Mouse (Mus musculus) hindlimb bud, embryonic 11.5 days (tissue): ENCODE measurements around the gene Ndufs1.
A peak's percentile ranks its signal among the peaks of the same experiment; 100 is the strongest.

Experiments
- DNase-seq: peaks from one replicate; pipeline ENCODE4 v3.0.0-alpha.2; 2012; ENCODE audit warnings: low read depth, low spot score; ENCODE audit errors: extremely low spot score

Ndufs1 gene

GRCm38 (mm10) chr1:63120382-63120781 lies 56.3 kb downstream of the Ndufs1 start:
- DNase-seq = no peak

- no peak for DNase-seq
Measured at GRCm38 (mm10) chr1:63119675-63120074, 57.0 kb downstream of the Ndufs1 start.

- no peak for DNase-seq
Measured at GRCm38 (mm10) chr1:63115540-63115939, 61.1 kb downstream of the Ndufs1 start.

DNA sequence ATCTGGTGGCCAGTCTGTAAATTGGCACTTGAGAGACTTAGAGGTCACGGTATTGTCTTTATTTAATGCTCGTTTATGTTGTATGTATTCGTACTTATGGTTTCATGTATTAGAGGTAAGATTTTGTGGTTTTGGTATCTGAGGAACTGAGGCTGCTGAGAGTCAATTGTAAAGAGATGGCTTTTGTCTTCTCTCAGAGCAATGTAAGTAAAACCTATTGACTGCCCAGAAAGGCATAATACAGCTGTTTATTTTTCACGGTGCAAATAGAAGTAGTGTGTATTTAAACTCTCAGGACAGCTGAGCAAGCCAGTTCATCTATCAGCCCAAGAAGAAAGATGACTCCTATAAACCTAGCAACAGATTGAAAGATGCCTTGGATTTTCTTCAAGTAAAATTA lies 61.5 kb downstream of the Ndufs1 start:
- DNase-seq = no peak

- DNase-seq = peak; percentile 64
Measured at GRCm38 (mm10) chr1:63114136-63114781, 62.4 kb downstream of the Ndufs1 start, which contains the start of gene Ino80d. Gene Ino80d, minus strand, starts transcription at chr1:63114667.

DNA sequence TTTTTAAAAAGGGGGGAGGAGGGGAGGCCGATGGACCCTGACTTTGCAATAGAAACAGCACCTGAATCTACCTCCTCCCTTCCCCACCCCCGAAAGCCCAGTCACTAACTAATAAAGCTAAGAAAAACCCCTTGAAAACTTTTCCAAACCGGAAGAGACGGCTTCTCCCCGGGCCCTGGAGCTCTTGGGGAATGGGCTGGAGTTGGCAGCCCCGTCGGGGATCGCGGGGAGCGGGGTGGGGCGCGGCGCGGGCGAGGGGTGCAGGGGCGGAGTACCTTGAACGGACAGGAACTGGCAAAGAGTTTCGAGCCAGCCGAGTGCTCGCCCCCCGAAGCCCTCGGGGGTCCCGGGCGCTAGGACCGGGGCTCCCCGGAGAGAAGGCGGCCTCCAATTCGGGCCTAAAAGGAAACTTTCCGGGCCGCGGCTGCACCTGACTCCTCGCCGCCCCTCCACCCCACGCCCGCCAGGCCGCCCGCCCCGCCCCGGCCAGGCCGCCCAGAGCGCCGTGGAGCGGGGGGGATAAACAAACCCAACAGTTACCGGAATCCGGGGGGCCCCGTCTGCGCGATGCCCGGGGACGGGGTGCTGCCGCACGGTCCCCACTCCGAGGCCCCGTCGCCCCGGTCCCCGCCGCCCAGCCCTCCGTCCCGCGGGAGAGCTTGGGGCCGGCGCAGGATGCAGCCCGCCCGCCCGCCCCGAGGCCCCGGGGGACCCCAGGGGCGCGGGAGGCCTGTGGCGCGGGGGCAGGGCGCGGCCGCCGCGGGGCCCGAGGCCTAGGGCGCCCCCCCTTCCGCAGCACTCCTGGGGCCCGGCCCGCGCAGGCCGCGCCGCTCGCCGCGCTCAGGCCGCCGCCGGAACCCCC lies 63.1 kb downstream of the Ndufs1 start:
- no peak for DNase-seq

DNA sequence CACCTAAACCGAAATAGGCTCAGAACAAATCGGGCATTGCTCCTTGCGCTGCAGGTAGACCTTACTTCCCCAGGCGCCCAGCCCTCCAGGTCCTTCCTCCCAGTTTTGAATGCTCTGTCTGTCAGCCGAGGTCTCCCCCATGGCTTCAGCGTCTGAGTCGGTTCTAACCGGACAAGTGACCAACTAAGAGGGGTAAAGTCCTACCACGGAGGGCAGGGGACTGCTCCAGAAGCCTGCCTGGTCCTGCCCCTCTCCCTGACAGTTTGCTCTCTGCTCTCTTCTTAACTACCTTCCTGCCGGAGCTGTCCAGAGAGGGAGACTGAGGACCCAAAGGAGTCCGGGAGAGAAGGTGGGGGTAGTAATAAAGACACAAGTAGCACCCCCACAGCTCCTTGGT lies 63.8 kb downstream of the Ndufs1 start:
- no peak for DNase-seq

DNA sequence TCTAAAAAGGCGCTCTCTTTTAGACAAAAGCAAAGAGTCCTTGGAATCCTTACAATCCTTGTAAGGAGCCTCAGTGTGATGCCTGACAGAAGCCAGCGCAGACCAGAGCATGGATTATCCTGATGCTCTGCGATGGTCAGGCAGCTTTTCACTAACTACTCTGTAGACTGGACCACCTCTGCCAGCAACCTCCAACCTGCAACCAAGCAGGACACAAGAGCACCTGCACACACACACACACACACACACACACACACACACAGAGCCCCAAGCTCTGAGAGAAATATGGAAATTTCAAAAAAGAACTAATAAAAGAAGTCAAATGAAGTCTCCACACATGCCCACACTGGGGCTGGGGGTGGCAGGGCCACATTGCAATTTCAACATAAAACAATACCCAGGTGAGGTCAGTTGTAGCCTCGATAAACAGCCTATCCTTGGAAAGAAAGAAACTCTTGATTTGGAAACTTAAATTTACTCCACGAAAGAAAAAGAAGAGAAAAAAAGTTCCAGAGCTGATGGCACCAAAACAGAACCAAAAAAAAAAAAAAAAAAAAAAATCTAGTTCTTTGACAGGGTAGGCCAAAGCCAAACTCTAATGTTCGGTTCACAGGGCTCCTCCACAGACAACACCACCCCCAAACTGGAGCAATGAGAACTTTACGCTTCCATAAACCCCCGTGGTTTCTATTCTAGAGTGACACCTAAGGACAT lies 64.3 kb downstream of the Ndufs1 start:
- no peak for DNase-seq

GRCm38 (mm10) chr1:63110536-63111285 lies 65.9 kb downstream of the Ndufs1 start:
- peak; percentile 41 for DNase-seq

- DNase-seq = no peak
Measured at GRCm38 (mm10) chr1:63107614-63108327, 68.9 kb downstream of the Ndufs1 start.

GRCm38 (mm10) chr1:63102758-63103451 lies 73.7 kb downstream of the Ndufs1 start:
- no peak for DNase-seq

- no peak for DNase-seq
Measured at GRCm38 (mm10) chr1:63100196-63100595, 76.4 kb downstream of the Ndufs1 start.

DNA sequence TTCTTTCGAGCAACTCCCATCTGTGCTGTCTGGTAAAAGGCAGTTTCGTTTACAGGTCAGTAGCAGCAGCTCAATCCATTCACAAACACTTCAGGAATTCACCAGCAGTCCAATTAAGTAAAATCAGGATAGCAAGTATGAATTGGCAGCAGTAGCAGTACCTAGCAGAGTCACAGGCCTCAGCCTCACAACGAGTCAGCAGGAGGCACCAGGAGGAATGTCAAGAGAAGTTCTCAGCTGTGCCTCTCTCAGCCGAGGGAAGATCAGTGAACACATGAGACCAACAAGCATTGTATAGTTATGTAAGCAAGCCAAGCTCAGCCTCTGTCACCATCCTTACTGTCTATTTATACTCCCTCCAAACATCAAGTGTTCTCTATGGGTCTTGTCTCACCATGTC lies 77.8 kb downstream of the Ndufs1 start:
- no peak for DNase-seq

DNA sequence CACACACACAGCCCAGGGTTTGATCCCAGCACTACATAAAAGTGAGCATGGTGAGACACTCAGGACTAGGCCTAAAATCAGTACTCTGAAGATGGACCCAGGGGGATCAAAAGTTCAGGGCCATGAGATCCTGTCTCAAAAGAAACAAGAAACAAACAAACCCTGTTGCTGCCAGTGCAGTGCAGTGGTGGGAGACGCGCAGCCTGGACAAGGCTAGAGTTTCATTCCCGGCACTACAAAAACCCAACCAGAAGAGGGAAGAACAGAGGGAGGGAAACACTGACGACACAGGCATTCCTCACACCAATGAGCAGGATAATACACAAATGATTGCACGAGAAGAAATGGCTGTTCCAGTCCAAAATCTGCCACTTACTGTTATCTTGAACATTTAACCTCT lies 80.6 kb downstream of the Ndufs1 start:
- no peak for DNase-seq
